Mouse (Mus musculus) heart, embryonic 14.5 days (tissue): ENCODE results near the gene 2810006K23Rik. TPM values are rescaled to one million over a fixed set of nuclear protein-coding genes. Genes with fewer than 3 reads are reported as not detected.

Experiments
- ATAC-seq: fragments of 200-750 bp; cut with Nextera tagmentation; 2 replicates; pipeline ENCODE4 v1.8.0; 2017; ENCODE audit warnings: low read depth, moderate TSS enrichment; ENCODE audit not compliant: insufficient number of reproducible peaks, insufficient read depth, low FRiP score
- H3K27ac ChIP-seq, 2 experiments: fragments of 200-500 bp in 1 of 2; fragments of 300-500 bp in 1 of 2; sonication (generic) in 1 of 2; replicated peaks in 1 of 2; 2 replicates each; pipeline ENCODE4 v1.5.1; 2012 to 2014; ENCODE audit warnings: low read depth in 2 of 2, low read length in 2 of 2, control low read depth in 1 of 2, mild to moderate bottlenecking in 1 of 2, mixed read lengths in 1 of 2; ENCODE audit not compliant: control insufficient read depth in 1 of 2, insufficient read depth in 1 of 2
- H3K27me3 ChIP-seq: fragments of 300-500 bp; sonication (generic); 2 replicates; pipeline ENCODE4 v1.6.1; 2014; ENCODE audit warnings: mild to moderate bottlenecking, low read length, control low read depth; ENCODE audit not compliant: control insufficient read depth, insufficient read depth
- H3K36me3 ChIP-seq: fragments of 300-500 bp; sonication (generic); 2 replicates; pipeline ENCODE4 v1.6.1; 2014; ENCODE audit warnings: mild to moderate bottlenecking, control low read depth, low read length, mixed read lengths; ENCODE audit not compliant: control insufficient read depth, insufficient read depth
- H3K4me1 ChIP-seq, 2 experiments: fragments of 200-500 bp in 1 of 2; fragments of 300-500 bp in 1 of 2; sonication (generic) in 1 of 2; 2 replicates each; pipeline ENCODE4 v1.6.1; 2012 to 2014; ENCODE audit warnings: low read length in 2 of 2, control low read depth in 1 of 2, mixed read lengths in 1 of 2; ENCODE audit not compliant: control insufficient read depth in 2 of 2, insufficient read depth in 2 of 2
- H3K4me2 ChIP-seq: fragments of 300-500 bp; sonication (generic); 2 replicates; pipeline ENCODE4 v1.6.1; 2014; ENCODE audit warnings: mild to moderate bottlenecking, low read length
- H3K4me3 ChIP-seq, 2 experiments: fragments of 200-500 bp in 1 of 2; fragments of 300-500 bp in 1 of 2; sonication (generic) in 1 of 2; 2 replicates each; pipeline ENCODE4 v1.5.1; 2012 to 2014; ENCODE audit warnings: low read length in 2 of 2, mild to moderate bottlenecking in 2 of 2, control low read depth in 1 of 2, low read depth in 1 of 2, moderate library complexity in 1 of 2; ENCODE audit not compliant: control insufficient read depth in 1 of 2, insufficient read depth in 1 of 2
- H3K9ac ChIP-seq: fragments of 300-500 bp; sonication (generic); 2 replicates; pipeline ENCODE4 v1.6.1; 2014; ENCODE audit warnings: mild to moderate bottlenecking, low read length
- H3K9me3 ChIP-seq: fragments of 300-500 bp; sonication (generic); 2 replicates; pipeline ENCODE4 v1.6.1; 2016; ENCODE audit warnings: low read length, control low read depth; ENCODE audit not compliant: control insufficient read depth
- WGBS: fragments of 180-500 bp; shearing (Covaris S2); extraction: QIAGEN DNeasy Blood & Tissue Kit; methylation state at CpG from one replicate; pipeline ENCODE4 v1.1.7; 2014; 5-methylcytosine and 5-hydroxymethylcytosine counted together
- polyA plus RNA-seq: library from polyadenylated mRNA; unstranded; fragments of >200 nt; fragmentation: Nextera tagmentation; extraction: Ambion mirVana; gene quantifications from 2 replicates; pipeline ENCODE4 v1.2.1, GENCODE M21; 2014

The 2810006K23Rik gene
- polyA plus RNA-seq, 1 experiment from 2014 or later, result 14.3 TPM

- Histone ChIP-seq H3K36me3 (peaks cover 29% of the 10 kb centered on the region), H3K4me2 (no peak overlapping the region), H3K9me3 (no peaks in the 10 kb centered on the region), H3K9ac (no peak overlapping the region), H3K4me1 (no peaks in the 10 kb centered on the region), H3K27me3 (no peaks in the 10 kb centered on the region), H3K4me3 (no peak overlapping the region), H3K27ac (no peak overlapping the region)
- ATAC-seq, result no peak
- 100% methylated on average over 2 of the region's 2 CpGs for WGBS
These were observed 37.9 kb downstream of the 2810006K23Rik start for GRCm38 (mm10) chr5:124365754-124366153.

- Histone ChIP-seq H3K27ac (no peak overlapping the region), H3K4me1 (no peaks in the 10 kb centered on the region), H3K27me3 (no peaks in the 10 kb centered on the region), H3K9me3 (no peaks in the 10 kb centered on the region), H3K4me3 (no peak overlapping the region), H3K36me3 (peaks cover 38% of the 10 kb centered on the region), H3K9ac (no peak overlapping the region), H3K4me2 (no peak overlapping the region)
- no peak for ATAC-seq
- WGBS, result 66% methylated on average over 3 of the region's 3 CpGs
These were observed 38.8 kb downstream of the 2810006K23Rik start for GRCm38 (mm10) chr5:124366721-124367120.

- H3K27me3 ChIP-seq, result no peaks in the 10 kb centered on the region
- H3K27ac ChIP-seq, result no peak overlapping the region
- no peak overlapping the region for H3K4me2 ChIP-seq
- H3K36me3 ChIP-seq, result peaks cover 91% of the 10 kb centered on the region
- WGBS, result 96% methylated on average over 7 of the region's 7 CpGs
- H3K9ac ChIP-seq, result no peak overlapping the region
- no peaks in the 10 kb centered on the region for H3K4me1 ChIP-seq
- H3K9me3 ChIP-seq, result no peaks in the 10 kb centered on the region
- no peak overlapping the region for H3K4me3 ChIP-seq
- ATAC-seq, result no peak
These were observed 46.4 kb downstream of the 2810006K23Rik start for GRCm38 (mm10) chr5:124374298-124374697.

GRCm38 (mm10) chr5:124376401-124376800 is 48.5 kb downstream of the 2810006K23Rik start:
- Histone ChIP-seq H3K9ac (no peak overlapping the region), H3K36me3 (peaks cover 91% of the 10 kb centered on the region), H3K4me2 (no peak overlapping the region), H3K9me3 (no peaks in the 10 kb centered on the region), H3K4me3 (no peak overlapping the region), H3K4me1 (no peaks in the 10 kb centered on the region), H3K27ac (no peak overlapping the region), H3K27me3 (no peaks in the 10 kb centered on the region)
- WGBS, result 90% methylated on average over 1 of the region's 1 CpGs
- ATAC-seq, result no peak

DNA sequence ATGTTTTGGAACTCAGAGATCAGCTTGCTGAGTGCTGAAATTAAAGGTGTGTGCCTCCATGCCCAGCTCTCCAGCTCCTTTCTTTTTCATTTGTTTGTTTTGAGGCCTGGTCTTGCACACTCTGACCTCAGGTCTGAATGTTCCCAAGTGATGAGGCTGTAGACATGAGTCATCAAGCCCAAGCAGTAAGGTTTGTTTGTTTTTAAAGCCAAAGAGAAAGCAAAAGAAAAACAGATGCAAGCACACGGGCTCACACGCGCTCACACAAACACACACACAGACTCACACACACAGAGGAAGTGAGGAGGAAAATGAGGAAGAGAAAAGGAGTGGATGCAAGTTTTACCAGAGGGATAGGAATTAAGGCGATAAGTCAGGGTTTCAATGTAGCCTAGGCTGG is 49.3 kb downstream of the 2810006K23Rik start:
- Histone ChIP-seq H3K9me3 (no peaks in the 10 kb centered on the region), H3K4me2 (no peak overlapping the region), H3K4me3 (no peak overlapping the region), H3K9ac (no peak overlapping the region), H3K27me3 (no peaks in the 10 kb centered on the region), H3K27ac (no peak overlapping the region), H3K4me1 (no peaks in the 10 kb centered on the region), H3K36me3 (peaks cover 91% of the 10 kb centered on the region)
- 85% methylated on average over 4 of the region's 4 CpGs for WGBS
- no peak for ATAC-seq

- no peaks in the 10 kb centered on the region for H3K9me3 ChIP-seq
- no peak overlapping the region for H3K9ac ChIP-seq
- H3K4me1 ChIP-seq, result no peaks in the 10 kb centered on the region
- 79% methylated on average over 1 of the region's 1 CpGs for WGBS
- no peak overlapping the region for H3K4me2 ChIP-seq
- H3K27ac ChIP-seq, result no peak overlapping the region
- H3K36me3 ChIP-seq, result peaks cover 92% of the 10 kb centered on the region
- H3K4me3 ChIP-seq, result no peak overlapping the region
- H3K27me3 ChIP-seq, result no peaks in the 10 kb centered on the region
- no peak for ATAC-seq
These were observed 52.2 kb downstream of the 2810006K23Rik start for GRCm38 (mm10) chr5:124380121-124380520.

GRCm38 (mm10) chr5:124387932-124388331 is 60.0 kb downstream of the 2810006K23Rik start:
- Histone ChIP-seq H3K4me3 (no peak overlapping the region), H3K27me3 (no peaks in the 10 kb centered on the region), H3K36me3 (peaks cover 93% of the 10 kb centered on the region), H3K9me3 (no peaks in the 10 kb centered on the region), H3K9ac (no peak overlapping the region), H3K4me2 (no peak overlapping the region), H3K4me1 (no peaks in the 10 kb centered on the region), H3K27ac (no peak overlapping the region)
- ATAC-seq, result no peak
- WGBS, result 83% methylated on average over 5 of the region's 5 CpGs
